Mouse (Mus musculus) embryonic facial prominence, embryonic 10.5 days (tissue): Measurements from ENCODE around the gene Rps6ka5. TPM values are rescaled to one million over a fixed set of nuclear protein-coding genes. Genes with fewer than 3 reads are reported as not detected.
A peak's percentile ranks its signal among the peaks of the same experiment; 100 is the strongest.

Experiments used
- DNase-seq: peaks from one replicate; pipeline ENCODE4 v3.0.0-alpha.2; 2017; ENCODE audit warnings: low spot score
- H3K27ac ChIP-seq: fragments of 300-500 bp; sonication (generic); replicated peaks from 2 replicates; pipeline ENCODE4 v1.5.1; 2016; ENCODE audit warnings: mild to moderate bottlenecking
- H3K27me3 ChIP-seq: fragments of 300-500 bp; sonication (generic); replicated peaks from 2 replicates; pipeline ENCODE4 v1.6.1; 2016; ENCODE audit warnings: low read depth, mild to moderate bottlenecking; ENCODE audit not compliant: poor library complexity, severe bottlenecking
- H3K36me3 ChIP-seq: fragments of 300-500 bp; sonication (generic); replicated peaks from 2 replicates; pipeline ENCODE4 v1.6.1; 2016; ENCODE audit warnings: mild to moderate bottlenecking, moderate library complexity
- H3K4me1 ChIP-seq: fragments of 300-500 bp; sonication (generic); 2 replicates; pipeline ENCODE4 v1.6.1; 2016
- H3K4me3 ChIP-seq: fragments of 300-500 bp; sonication (generic); 2 replicates; pipeline ENCODE4 v1.5.1; 2016; ENCODE audit warnings: mild to moderate bottlenecking, moderate library complexity
- H3K9me3 ChIP-seq: fragments of 300-500 bp; sonication (generic); 2 replicates; pipeline ENCODE4 v1.6.1; 2016; ENCODE audit warnings: mild to moderate bottlenecking
- WGBS: fragments of 180-500 bp; shearing (Covaris S2); methylation state at CpG from one replicate; pipeline ENCODE4 v1.1.7; 2016; 5-methylcytosine and 5-hydroxymethylcytosine counted together
- polyA plus RNA-seq: library from polyadenylated mRNA; unstranded; fragments of >200 nt; fragmentation: Nextera tagmentation; extraction: Ambion mirVana; gene quantifications from 2 replicates; pipeline ENCODE4 v1.2.1, GENCODE M21; 2016

Gene Rps6ka5
- polyA plus RNA-seq, 1 experiment from 2014 or later: 3.6 TPM

DNA sequence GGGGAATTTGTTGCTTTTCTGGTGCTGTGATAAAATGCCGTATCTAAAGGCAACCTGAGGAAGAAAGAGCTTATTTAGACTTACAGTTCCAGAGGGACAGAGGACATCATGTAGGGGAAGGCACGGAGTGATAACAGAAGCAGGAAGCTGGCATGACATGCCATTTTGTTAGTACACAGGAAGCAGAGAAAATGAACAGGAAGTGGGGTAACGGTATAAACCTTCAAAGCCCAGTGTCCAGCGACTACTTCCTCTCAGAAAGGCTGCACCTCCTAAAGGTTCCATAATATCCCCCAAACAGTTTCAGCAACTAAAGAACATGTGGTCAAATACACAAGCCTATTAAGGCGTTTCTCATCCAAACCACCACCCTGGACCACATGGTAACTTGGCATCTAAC, 195.9 kb downstream of the Rps6ka5 start:
- WGBS: 81% methylated on average over 5 of the region's 5 CpGs
- H3K36me3 ChIP-seq: no peaks in the 10 kb centered on the region
- no peak for DNase-seq
- no peaks in the 10 kb centered on the region for H3K27me3 ChIP-seq
- peaks cover 42% of the 10 kb centered on the region for H3K4me1 ChIP-seq
- no peak overlapping the region for H3K4me3 ChIP-seq
- H3K9me3 ChIP-seq: no peaks in the 10 kb centered on the region
- no peak overlapping the region; the same call in 1 of the 2 replicates for H3K27ac ChIP-seq

GRCm38 (mm10) chr12:100529651-100530050, 197.1 kb downstream of the Rps6ka5 start:
- H3K4me3 ChIP-seq: no peak overlapping the region
- DNase-seq: no peak
- peak overlapping the region; percentile 60 for H3K27ac ChIP-seq
- peaks cover 41% of the 10 kb centered on the region for H3K4me1 ChIP-seq
- no peaks in the 10 kb centered on the region for H3K36me3 ChIP-seq
- 81% methylated on average over 5 of the region's 5 CpGs for WGBS
- H3K27me3 ChIP-seq: no peaks in the 10 kb centered on the region
- no peaks in the 10 kb centered on the region for H3K9me3 ChIP-seq

- H3K4me1 ChIP-seq: peaks cover 36% of the 10 kb centered on the region
- H3K36me3 ChIP-seq: no peaks in the 10 kb centered on the region
- 11% methylated on average over 8 of the region's 8 CpGs for WGBS
- H3K9me3 ChIP-seq: no peaks in the 10 kb centered on the region
- peak overlapping the region; percentile 60 for H3K27ac ChIP-seq
- peak; percentile 60 for DNase-seq
- H3K4me3 ChIP-seq: no peak overlapping the region
- H3K27me3 ChIP-seq: no peaks in the 10 kb centered on the region
Measured at GRCm38 (mm10) chr12:100529172-100529571, 197.6 kb downstream of the Rps6ka5 start.

DNA sequence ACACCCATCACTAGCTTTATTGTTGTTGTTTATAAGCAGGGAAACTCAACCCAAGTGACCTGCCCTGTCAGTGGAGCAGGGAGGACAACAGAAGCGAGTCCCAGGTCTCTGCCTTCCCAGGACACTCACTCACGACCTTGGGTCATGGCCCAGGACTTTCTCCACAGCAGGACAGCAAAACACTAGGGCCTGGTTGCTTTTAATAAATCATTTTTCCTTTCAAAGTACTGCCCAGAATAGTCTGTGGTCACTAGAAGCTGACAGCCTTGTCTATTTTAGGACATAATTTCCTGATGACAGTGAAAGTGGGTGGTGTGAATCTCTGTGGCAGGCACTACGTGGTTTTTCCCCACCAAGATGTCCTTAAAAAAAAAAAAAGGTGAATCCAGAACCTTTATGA, 198.5 kb downstream of the Rps6ka5 start:
- WGBS: 63% methylated on average over 3 of the region's 3 CpGs
- Histone ChIP-seq H3K27ac (peak overlapping the region; percentile 63), H3K4me3 (no peak overlapping the region), H3K36me3 (no peaks in the 10 kb centered on the region), H3K27me3 (no peaks in the 10 kb centered on the region), H3K4me1 (peaks cover 32% of the 10 kb centered on the region), H3K9me3 (no peaks in the 10 kb centered on the region)
- peak; percentile 5 for DNase-seq

- Histone ChIP-seq H3K36me3 (no peaks in the 10 kb centered on the region), H3K9me3 (no peaks in the 10 kb centered on the region), H3K27me3 (no peaks in the 10 kb centered on the region), H3K4me3 (0 out of 2 replicates have a peak overlapping the region, but pooled peaks have one; percentile 25), H3K4me1 (peaks cover 33% of the 10 kb centered on the region), H3K27ac (peak overlapping the region; percentile 63)
- WGBS: 13% methylated on average over 9 of the region's 9 CpGs
- peak; percentile 80 for DNase-seq
Measured at GRCm38 (mm10) chr12:100527753-100528152, 199.0 kb downstream of the Rps6ka5 start.

GRCm38 (mm10) chr12:100527241-100527640, 199.5 kb downstream of the Rps6ka5 start:
- no peaks in the 10 kb centered on the region for H3K27me3 ChIP-seq
- no peaks in the 10 kb centered on the region for H3K36me3 ChIP-seq
- DNase-seq: no peak
- H3K4me1 ChIP-seq: peaks cover 37% of the 10 kb centered on the region
- WGBS: 77% methylated on average over 9 of the region's 9 CpGs
- H3K4me3 ChIP-seq: 0 out of 2 replicates have a peak overlapping the region, but pooled peaks have one; percentile 25
- H3K9me3 ChIP-seq: no peaks in the 10 kb centered on the region
- H3K27ac ChIP-seq: no peak overlapping the region

DNA sequence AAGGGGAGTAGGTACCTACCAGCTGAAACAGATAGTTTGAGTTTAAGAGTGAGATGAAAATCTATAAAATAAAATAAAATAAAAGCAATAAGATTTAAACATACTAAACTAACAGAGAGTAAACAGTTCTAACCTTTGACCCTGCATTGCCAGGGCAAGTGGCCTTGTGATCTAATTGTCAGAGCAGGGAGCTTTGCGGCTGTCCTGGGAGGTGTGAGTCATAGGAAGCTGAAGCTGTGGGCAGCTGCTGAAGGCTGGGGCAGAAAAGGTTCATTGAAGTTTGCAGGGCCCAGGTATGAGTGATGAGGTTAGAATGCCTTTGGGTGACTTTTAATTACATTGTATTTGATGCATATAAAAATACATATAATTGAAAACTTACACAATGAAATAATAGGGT, 200.8 kb downstream of the Rps6ka5 start:
- H3K27ac ChIP-seq: no peak overlapping the region
- H3K36me3 ChIP-seq: no peaks in the 10 kb centered on the region
- peaks cover 38% of the 10 kb centered on the region for H3K4me1 ChIP-seq
- DNase-seq: no peak
- no peaks in the 10 kb centered on the region for H3K9me3 ChIP-seq
- H3K27me3 ChIP-seq: peaks cover 7% of the 10 kb centered on the region; the same call in 1 of the 2 replicates
- WGBS: 51% methylated on average over 1 of the region's 1 CpGs
- no peak overlapping the region for H3K4me3 ChIP-seq

- peaks cover 24% of the 10 kb centered on the region for H3K36me3 ChIP-seq
- peak within 1 kb of the TSS; percentile 81 for H3K4me3 ChIP-seq
- H3K4me1 ChIP-seq: peaks cover 30% of the 10 kb centered on the region
- peaks cover 7% of the 10 kb centered on the region; the same call in 1 of the 2 replicates for H3K27me3 ChIP-seq
- H3K9me3 ChIP-seq: no peaks in the 10 kb centered on the region
- peak within 1 kb of the TSS; percentile 95 for H3K27ac ChIP-seq
- WGBS: 6% methylated on average over 42 of the region's 42 CpGs
- DNase-seq: peak; percentile 75
Measured at GRCm38 (mm10) chr12:100520794-100521186, 206.0 kb downstream of the Rps6ka5 start, which contains the start of gene Ttc7b. Gene Ttc7b, minus strand, starts transcription at chr12:100520826.

- Histone ChIP-seq H3K4me3 (peak overlapping the region; percentile 81), H3K27me3 (peaks cover 7% of the 10 kb centered on the region; the same call in 1 of the 2 replicates), H3K4me1 (peaks cover 30% of the 10 kb centered on the region), H3K9me3 (no peaks in the 10 kb centered on the region), H3K27ac (peak overlapping the region; percentile 95), H3K36me3 (peaks cover 26% of the 10 kb centered on the region)
- WGBS: 2% methylated on average over 76 of the region's 76 CpGs
- peak; percentile 75 for DNase-seq
Measured at GRCm38 (mm10) chr12:100520077-100520793, 206.5 kb downstream of the Rps6ka5 start.

DNA sequence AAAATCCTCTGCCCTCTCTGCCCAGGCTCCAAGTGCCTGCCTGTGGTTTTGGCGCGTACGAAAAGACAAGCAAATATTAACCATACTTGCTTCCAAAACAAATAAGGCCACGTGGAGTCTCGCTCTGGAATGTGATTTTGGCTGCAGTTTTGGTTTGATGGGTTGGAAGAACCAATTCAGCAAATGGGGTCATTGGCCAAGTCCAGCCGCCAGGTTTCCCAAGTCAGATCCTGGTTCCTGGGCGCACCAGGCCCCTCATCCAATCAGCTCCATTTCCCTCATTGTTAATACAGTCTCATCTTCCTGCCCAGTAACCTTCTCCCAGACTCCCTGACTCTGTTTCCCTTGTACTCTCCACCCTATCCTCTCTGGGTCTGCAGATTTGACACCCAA, 207.1 kb downstream of the Rps6ka5 start:
- peak overlapping the region; percentile 81 for H3K4me3 ChIP-seq
- peaks cover 26% of the 10 kb centered on the region for H3K36me3 ChIP-seq
- H3K4me1 ChIP-seq: peaks cover 30% of the 10 kb centered on the region
- H3K9me3 ChIP-seq: no peaks in the 10 kb centered on the region
- H3K27ac ChIP-seq: peak overlapping the region; percentile 95
- peaks cover 7% of the 10 kb centered on the region; the same call in 1 of the 2 replicates for H3K27me3 ChIP-seq
- WGBS: 66% methylated on average over 7 of the region's 7 CpGs
- DNase-seq: peak; percentile 40

GRCm38 (mm10) chr12:100517371-100517770, 209.4 kb downstream of the Rps6ka5 start:
- Histone ChIP-seq H3K4me3 (no peak overlapping the region), H3K36me3 (peaks cover 31% of the 10 kb centered on the region), H3K27me3 (peaks cover 7% of the 10 kb centered on the region; the same call in 1 of the 2 replicates), H3K4me1 (peaks cover 25% of the 10 kb centered on the region), H3K27ac (no peak overlapping the region), H3K9me3 (no peaks in the 10 kb centered on the region)
- WGBS: 90% methylated on average over 9 of the region's 9 CpGs
- no peak for DNase-seq

DNA sequence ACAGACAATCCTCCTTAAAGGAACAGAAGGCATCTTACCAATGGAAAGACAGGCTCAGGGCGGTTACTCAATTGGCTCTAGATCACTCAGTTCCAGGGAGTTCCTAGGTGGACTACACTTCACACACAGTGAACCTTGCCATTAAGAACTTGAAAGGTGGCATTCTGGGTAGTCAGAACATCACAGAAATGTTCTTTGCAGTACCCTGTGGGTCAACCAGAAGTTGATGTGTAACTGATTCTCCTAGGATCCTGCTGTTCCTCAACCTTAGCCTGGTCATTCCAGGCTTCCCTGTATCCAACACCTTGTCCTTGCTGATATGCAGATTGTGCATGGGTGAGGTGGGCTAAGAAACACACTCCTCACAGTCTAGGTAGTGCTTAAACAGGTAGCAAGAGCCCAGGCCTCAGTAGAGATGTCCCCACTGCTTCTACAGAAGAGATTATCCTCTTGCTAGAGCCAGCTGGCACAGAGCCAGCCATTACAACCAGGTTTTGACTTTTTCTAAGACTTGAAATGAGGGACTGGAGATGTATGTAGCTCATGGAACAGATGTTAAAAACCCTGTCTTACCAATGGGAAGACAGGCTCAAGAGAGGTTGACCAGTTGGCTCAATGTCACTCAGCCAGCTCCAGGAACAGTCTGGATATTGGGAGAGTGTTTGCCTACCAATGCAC, 210.5 kb downstream of the Rps6ka5 start:
- peaks cover 41% of the 10 kb centered on the region for H3K36me3 ChIP-seq

More for the DNA sequence above, 210.5 kb downstream of the Rps6ka5 start:
- H3K27ac ChIP-seq: no peak overlapping the region
- H3K4me3 ChIP-seq: no peak overlapping the region
- H3K4me1 ChIP-seq: peaks cover 24% of the 10 kb centered on the region
- 0 out of 2 replicates have a peak, but pooled peaks cover under 1% of the 10 kb centered on the region for H3K27me3 ChIP-seq
- DNase-seq: no peak
- H3K9me3 ChIP-seq: no peaks in the 10 kb centered on the region
- WGBS: 95% methylated on average over 1 of the region's 1 CpGs
